Comparison of ENCODE assay signal across 29 mouse cellular contexts in genomic region chr9:14032048-14032362, GRCm38 (mm10).
DNase-seq lines count a peak whose midpoint lies in the region; ATAC-seq and TF ChIP-seq lines count a peak whose summit lies in the region.
"Had no signal": no experiment of that assay in that cellular context is flagged by ENCODE, and none has a peak within 500 bp of the region (broad histone marks: within the 10 kb centered on the region; RNA-seq: fewer than 3 reads in every experiment).

No protein-coding gene starts in this region.

- no peaks in the 10 kb centered on the region for H3K27me3 ChIP-seq in hindbrain, embryonic 14.5 days (ENCODE audit: control insufficient read depth, insufficient read depth, low read length)
- no peaks in the 10 kb centered on the region for H3K27me3 ChIP-seq in hindbrain, embryonic 12.5 days
- no peaks in the 10 kb centered on the region for H3K27me3 ChIP-seq in neural tube, embryonic 13.5 days
- no peaks in the 10 kb centered on the region for H3K27me3 ChIP-seq in hindbrain, embryonic 16.5 days (replicated peaks; ENCODE audit: control insufficient read depth, insufficient read depth, low read length)
- H3K27me3 ChIP-seq in intestine, postnatal 0 days (replicated peaks; ENCODE audit: control insufficient read depth, insufficient read depth, low read length): no peaks in the 10 kb centered on the region
- H3K27me3 ChIP-seq: embryonic facial prominence, embryonic 13.5 days; heart, embryonic 12.5 days; limb, embryonic 13.5 days; megakaryocyte, embryonic 14.5 days had no signal

- no peak overlapping the region for H3K4me3 ChIP-seq in hindbrain, embryonic 14.5 days (replicated peaks; ENCODE audit: low read length)
- no peak overlapping the region for H3K4me3 ChIP-seq in hindbrain, embryonic 12.5 days
- H3K4me3 ChIP-seq in neural tube, embryonic 13.5 days: no peak overlapping the region
- no peak overlapping the region for H3K4me3 ChIP-seq in hindbrain, embryonic 16.5 days (ENCODE audit: low read length)
- no peak overlapping the region for H3K4me3 ChIP-seq in intestine, postnatal 0 days (ENCODE audit: low read depth, low read length)
- H3K4me3 ChIP-seq: embryonic facial prominence, embryonic 13.5 days; heart, adult 2 months; heart, embryonic 12.5 days; layer of hippocampus, adult 2 months; left cerebral cortex, adult 2 months; limb, embryonic 13.5 days; megakaryocyte, embryonic 14.5 days had no signal

- no peak overlapping the region for H3K9ac ChIP-seq in hindbrain, embryonic 14.5 days
- no peak overlapping the region for H3K9ac ChIP-seq in hindbrain, embryonic 12.5 days
- H3K9ac ChIP-seq in neural tube, embryonic 13.5 days: no peak overlapping the region
- no peak overlapping the region for H3K9ac ChIP-seq in hindbrain, embryonic 16.5 days (ENCODE audit: low read depth, low read length)
- no peak overlapping the region for H3K9ac ChIP-seq in intestine, postnatal 0 days (ENCODE audit: low read depth, low read length)
- H3K9ac ChIP-seq: embryonic facial prominence, embryonic 13.5 days; heart, embryonic 12.5 days; limb, embryonic 13.5 days had no signal

- peaks cover 3% of the 10 kb centered on the region; the same call in 1 of the 2 replicates for H3K4me1 ChIP-seq in hindbrain, embryonic 14.5 days (replicated peaks; ENCODE audit: control insufficient read depth, insufficient read depth, low read length)
- no peaks in the 10 kb centered on the region for H3K4me1 ChIP-seq in hindbrain, embryonic 12.5 days
- peaks cover 21% of the 10 kb centered on the region; the same call in 1 of the 2 replicates for H3K4me1 ChIP-seq in neural tube, embryonic 13.5 days (replicated peaks)
- H3K4me1 ChIP-seq in hindbrain, embryonic 16.5 days (ENCODE audit: control insufficient read depth, insufficient read depth, low read depth, low read length): no peaks in the 10 kb centered on the region; the same call in 1 of the 2 replicates
- no peaks in the 10 kb centered on the region for H3K4me1 ChIP-seq in intestine, postnatal 0 days (replicated peaks; ENCODE audit: control insufficient read depth, insufficient read depth, low read length)
- H3K4me1 ChIP-seq: heart, embryonic 12.5 days; megakaryocyte, embryonic 14.5 days had no signal

- ATAC-seq in hindbrain, embryonic 14.5 days (ENCODE audit: low FRiP score): peak; percentile 70; the same call in 1 of the 2 replicates
- no peak for ATAC-seq in hindbrain, embryonic 12.5 days (ENCODE audit: low FRiP score)
- peak; percentile 87 for ATAC-seq in neural tube, embryonic 13.5 days (ENCODE audit: low read depth)
- peak; percentile 75 for ATAC-seq in hindbrain, embryonic 16.5 days
- no peak for ATAC-seq in intestine, postnatal 0 days
- ATAC-seq: lung, postnatal 0 days had no signal

- no peak overlapping the region for H3K4me2 ChIP-seq in hindbrain, embryonic 14.5 days (replicated peaks)
- no peak overlapping the region for H3K4me2 ChIP-seq in hindbrain, embryonic 12.5 days (replicated peaks)
- no peak overlapping the region for H3K4me2 ChIP-seq in neural tube, embryonic 13.5 days
- no peak overlapping the region for H3K4me2 ChIP-seq in hindbrain, embryonic 16.5 days (ENCODE audit: low read length)
- no peak overlapping the region for H3K4me2 ChIP-seq in intestine, postnatal 0 days (replicated peaks; ENCODE audit: low read depth)
- H3K4me2 ChIP-seq: embryonic facial prominence, embryonic 13.5 days; heart, embryonic 12.5 days; limb, embryonic 13.5 days; liver, embryonic 11.5 days had no signal

- H3K9me3 ChIP-seq in hindbrain, embryonic 14.5 days (ENCODE audit: control insufficient read depth, low read length): no peaks in the 10 kb centered on the region
- no peaks in the 10 kb centered on the region for H3K9me3 ChIP-seq in hindbrain, embryonic 12.5 days (replicated peaks)
- no peaks in the 10 kb centered on the region for H3K9me3 ChIP-seq in neural tube, embryonic 13.5 days
- H3K9me3 ChIP-seq in hindbrain, embryonic 16.5 days (ENCODE audit: control insufficient read depth, low read length): no peaks in the 10 kb centered on the region
- no peaks in the 10 kb centered on the region for H3K9me3 ChIP-seq in intestine, postnatal 0 days (ENCODE audit: control insufficient read depth)
- H3K9me3 ChIP-seq: embryonic facial prominence, embryonic 13.5 days; heart, embryonic 12.5 days; limb, embryonic 13.5 days had no signal

- 45% methylated on average over 1 of the region's 1 CpGs for WGBS in hindbrain, embryonic 14.5 days
- 65% methylated on average over 1 of the region's 1 CpGs for WGBS in hindbrain, embryonic 12.5 days
- WGBS in neural tube, embryonic 13.5 days: 41% methylated on average over 1 of the region's 1 CpGs
- WGBS in hindbrain, embryonic 16.5 days: 46% methylated on average over 1 of the region's 1 CpGs
- WGBS in intestine, postnatal 0 days: 63% methylated on average over 1 of the region's 1 CpGs

- DNase-seq in hindbrain, embryonic 14.5 days (ENCODE audit: low spot score): no peak
- DNase-seq in neural tube, embryonic 10.5 days (ENCODE audit: extremely low spot score, low spot score): no peak
- no peak for DNase-seq in left cerebral cortex, postnatal 4 days
- DNase-seq: adrenal gland, postnatal 25 days; B cell, adult 2 months; cerebellum, adult 11-12 months; cerebellum, adult 9-11 months; embryo, embryonic 11 days; heart, adult 2 months; heart, postnatal 4 days; kidney, adult 2 months; kidney, postnatal 36 days; lung, postnatal 4 days; right cerebral cortex, postnatal 4 days; thymus, adult 18-20 months; thymus, postnatal 25 days had no signal

- H3K36me3 ChIP-seq in hindbrain, embryonic 14.5 days (replicated peaks; ENCODE audit: control insufficient read depth, insufficient read depth): no peaks in the 10 kb centered on the region
- H3K36me3 ChIP-seq in hindbrain, embryonic 12.5 days: no peaks in the 10 kb centered on the region
- no peaks in the 10 kb centered on the region for H3K36me3 ChIP-seq in neural tube, embryonic 13.5 days
- no peaks in the 10 kb centered on the region for H3K36me3 ChIP-seq in hindbrain, embryonic 16.5 days (ENCODE audit: control insufficient read depth, insufficient read depth, low read length)
- H3K36me3 ChIP-seq in intestine, postnatal 0 days (ENCODE audit: control insufficient read depth, insufficient read depth): no peaks in the 10 kb centered on the region
- H3K36me3 ChIP-seq: embryonic facial prominence, embryonic 13.5 days; heart, embryonic 12.5 days; limb, embryonic 13.5 days had no signal

- intact Hi-C loops in left cerebral cortex, postnatal 4 days (cut with DNase I): no loop called here

- peak overlapping the region; percentile 73 for H3K27ac ChIP-seq in hindbrain, embryonic 14.5 days
- H3K27ac ChIP-seq in hindbrain, embryonic 12.5 days: no peak overlapping the region
- H3K27ac ChIP-seq in neural tube, embryonic 13.5 days (replicated peaks): peak overlapping the region; percentile 75
- peak overlapping the region; percentile 44; the same call in 1 of the 2 replicates for H3K27ac ChIP-seq in hindbrain, embryonic 16.5 days (ENCODE audit: low read depth, low read length)
- H3K27ac ChIP-seq in intestine, postnatal 0 days (ENCODE audit: low read depth, low read length): no peak overlapping the region
- H3K27ac ChIP-seq: embryonic facial prominence, embryonic 13.5 days; heart, adult 2 months; layer of hippocampus, adult 2 months; left cerebral cortex, adult 2 months; limb, embryonic 13.5 days; stomach, postnatal 0 days had no signal

- no peak for TF ChIP-seq CTCF in intestine, postnatal 0 days (IDR thresholded peaks at IDR 0.05; ENCODE audit: low read depth)

Comparison
In these comparisons a context has a peak if more than half of its experiments do, and no peak if none do; other contexts are left out.
1. ATAC-seq: peak in hindbrain, embryonic 14.5 days (single experiment), neural tube, embryonic 13.5 days (single experiment) and hindbrain, embryonic 16.5 days (single experiment); none in hindbrain, embryonic 12.5 days (single experiment) and intestine, postnatal 0 days (single experiment).
2. H3K27ac ChIP-seq: peak in hindbrain, embryonic 14.5 days (single experiment), neural tube, embryonic 13.5 days (single experiment) and hindbrain, embryonic 16.5 days (single experiment); none in hindbrain, embryonic 12.5 days (single experiment) and intestine, postnatal 0 days (single experiment).